Mouse (Mus musculus): ENCODE results near the gene Rnase4. TPM values are rescaled to one million over a fixed set of nuclear protein-coding genes. Genes with fewer than 3 reads are reported as not detected.

The Rnase4 gene
- polyA plus RNA-seq, 1 experiment = 130 TPM

GRCm38 (mm10) chr14:51054243-51055237 lies 36.3 kb upstream of the Rnase4 start:
- H3K27me3 ChIP-seq (ENCODE audit: control insufficient read depth, insufficient read depth, low read length) = no peaks in the 10 kb centered on the region
- TF ChIP-seq POLR2A (IDR thresholded peaks at IDR 0.05; ENCODE audit: low read depth, low read length) = no peak
- TF ChIP-seq CTCF (IDR thresholded peaks at IDR 0.05; ENCODE audit: extremely low read depth, insufficient read length, insufficient replicate concordance, low read depth, low read length) = no peak
- H3K4me3 ChIP-seq (ENCODE audit: low read depth, low read length) = no peak overlapping the region
- 85% methylated on average over 13 of the region's 13 CpGs for WGBS
- H3K27ac ChIP-seq (ENCODE audit: insufficient read depth, low read depth, low read length) = no peak overlapping the region
- H3K36me3 ChIP-seq (ENCODE audit: control insufficient read depth, insufficient read depth, low read length) = no peaks in the 10 kb centered on the region
- no peaks in the 10 kb centered on the region for H3K4me1 ChIP-seq (ENCODE audit: control insufficient read depth, insufficient read depth, insufficient read length, low read length)

- Histone ChIP-seq H3K4me3 (ENCODE audit: low read depth, low read length) (peak within 1 kb of the TSS; percentile 7; the same call in 1 of the 2 replicates), H3K27ac (ENCODE audit: insufficient read depth, low read depth, low read length) (no peak within 1 kb of the TSS), H3K27me3 (ENCODE audit: control insufficient read depth, insufficient read depth, low read length) (no peaks in the 10 kb centered on the region), H3K4me1 (ENCODE audit: control insufficient read depth, insufficient read depth, insufficient read length, low read length) (no peaks in the 10 kb centered on the region), H3K36me3 (ENCODE audit: control insufficient read depth, insufficient read depth, low read length) (no peaks in the 10 kb centered on the region)
- no peak for TF ChIP-seq POLR2A (IDR thresholded peaks at IDR 0.05; ENCODE audit: low read depth, low read length)
- no peak for TF ChIP-seq CTCF (IDR thresholded peaks at IDR 0.05; ENCODE audit: extremely low read depth, insufficient read length, insufficient replicate concordance, low read depth, low read length)
- WGBS = 10% methylated on average over 9 of the region's 9 CpGs
These were observed 33.5 kb upstream of the Rnase4 start, which contains the start of gene Rnase12 for GRCm38 (mm10) chr14:51057401-51057831. TSS of gene Rnase12 (minus strand) at chr14:51057661.

- H3K36me3 ChIP-seq (ENCODE audit: control insufficient read depth, insufficient read depth, low read length) = no peaks in the 10 kb centered on the region
- WGBS = 96% methylated on average over 5 of the region's 5 CpGs
- H3K27me3 ChIP-seq (ENCODE audit: control insufficient read depth, insufficient read depth, low read length) = no peaks in the 10 kb centered on the region
- no peak overlapping the region for H3K4me3 ChIP-seq (ENCODE audit: low read depth, low read length)
- H3K4me1 ChIP-seq (ENCODE audit: control insufficient read depth, insufficient read depth, insufficient read length, low read length) = peaks cover under 1% of the 10 kb centered on the region; the same call in 1 of the 2 replicates
- TF ChIP-seq CTCF (IDR thresholded peaks at IDR 0.05; ENCODE audit: extremely low read depth, insufficient read length, insufficient replicate concordance, low read depth, low read length) (no peak), POLR2A (IDR thresholded peaks at IDR 0.05; ENCODE audit: low read depth, low read length) (no peak)
- no peak overlapping the region for H3K27ac ChIP-seq (ENCODE audit: insufficient read depth, low read depth, low read length)
These were observed 30.1 kb upstream of the Rnase4 start for GRCm38 (mm10) chr14:51060761-51061160.

GRCm38 (mm10) chr14:51068956-51069355 lies 21.9 kb upstream of the Rnase4 start:
- Histone ChIP-seq H3K36me3 (ENCODE audit: control insufficient read depth, insufficient read depth, low read length) (no peaks in the 10 kb centered on the region), H3K4me3 (ENCODE audit: low read depth, low read length) (no peak overlapping the region), H3K27me3 (ENCODE audit: control insufficient read depth, insufficient read depth, low read length) (no peaks in the 10 kb centered on the region), H3K4me1 (ENCODE audit: control insufficient read depth, insufficient read depth, insufficient read length, low read length) (peaks cover 2% of the 10 kb centered on the region; the same call in 1 of the 2 replicates), H3K27ac (ENCODE audit: insufficient read depth, low read depth, low read length) (no peak overlapping the region)
- TF ChIP-seq POLR2A (IDR thresholded peaks at IDR 0.05; ENCODE audit: low read depth, low read length) = no peak
- no peak for TF ChIP-seq CTCF (IDR thresholded peaks at IDR 0.05; ENCODE audit: extremely low read depth, insufficient read length, insufficient replicate concordance, low read depth, low read length)
- 18% methylated on average over 5 of the region's 5 CpGs for WGBS

GRCm38 (mm10) chr14:51069617-51070016 lies 21.3 kb upstream of the Rnase4 start:
- Histone ChIP-seq H3K4me3 (ENCODE audit: low read depth, low read length) (no peak overlapping the region), H3K36me3 (ENCODE audit: control insufficient read depth, insufficient read depth, low read length) (no peaks in the 10 kb centered on the region), H3K27ac (ENCODE audit: insufficient read depth, low read depth, low read length) (no peak overlapping the region), H3K27me3 (ENCODE audit: control insufficient read depth, insufficient read depth, low read length) (no peaks in the 10 kb centered on the region), H3K4me1 (ENCODE audit: control insufficient read depth, insufficient read depth, insufficient read length, low read length) (peaks cover 2% of the 10 kb centered on the region; the same call in 1 of the 2 replicates)
- WGBS = 87% methylated on average over 2 of the region's 2 CpGs
- TF ChIP-seq CTCF (IDR thresholded peaks at IDR 0.05; ENCODE audit: extremely low read depth, insufficient read length, insufficient replicate concordance, low read depth, low read length) (peak; percentile 36; the same call in 1 of the 2 replicates), POLR2A (IDR thresholded peaks at IDR 0.05; ENCODE audit: low read depth, low read length) (no peak)

- WGBS = 93% methylated on average over 3 of the region's 3 CpGs
These were observed 16.5 kb upstream of the Rnase4 start, which contains the start of gene Olfr750 for GRCm38 (mm10) chr14:51074335-51074734. TSS of gene Olfr750 (minus strand) at chr14:51074435.

GRCm38 (mm10) chr14:51079180-51079579 lies 11.7 kb upstream of the Rnase4 start:
- TF ChIP-seq POLR2A (IDR thresholded peaks at IDR 0.05; ENCODE audit: low read depth, low read length) (no peak), CTCF (IDR thresholded peaks at IDR 0.05; ENCODE audit: extremely low read depth, insufficient read length, insufficient replicate concordance, low read depth, low read length) (no peak)
- 98% methylated on average over 1 of the region's 1 CpGs for WGBS
- H3K4me3 ChIP-seq (ENCODE audit: low read depth, low read length) = no peak overlapping the region
- peaks cover 3% of the 10 kb centered on the region; the same call in 1 of the 2 replicates for H3K4me1 ChIP-seq (ENCODE audit: control insufficient read depth, insufficient read depth, insufficient read length, low read length)
- no peaks in the 10 kb centered on the region for H3K27me3 ChIP-seq (ENCODE audit: control insufficient read depth, insufficient read depth, low read length)
- H3K36me3 ChIP-seq (ENCODE audit: control insufficient read depth, insufficient read depth, low read length) = no peaks in the 10 kb centered on the region
- no peak overlapping the region for H3K27ac ChIP-seq (ENCODE audit: insufficient read depth, low read depth, low read length)

More at GRCm38 (mm10) chr14:51074335-51074734, 16.5 kb upstream of the Rnase4 start, which contains the start of gene Olfr750:
- Histone ChIP-seq H3K4me1 (ENCODE audit: control insufficient read depth, insufficient read depth, insufficient read length, low read length) (no peaks in the 10 kb centered on the region), H3K4me3 (ENCODE audit: low read depth, low read length) (no peak within 1 kb of the TSS), H3K27ac (ENCODE audit: insufficient read depth, low read depth, low read length) (no peak within 1 kb of the TSS), H3K27me3 (ENCODE audit: control insufficient read depth, insufficient read depth, low read length) (no peaks in the 10 kb centered on the region), H3K36me3 (ENCODE audit: control insufficient read depth, insufficient read depth, low read length) (no peaks in the 10 kb centered on the region)
- TF ChIP-seq CTCF (IDR thresholded peaks at IDR 0.05; ENCODE audit: extremely low read depth, insufficient read length, insufficient replicate concordance, low read depth, low read length) = no peak
- TF ChIP-seq POLR2A (IDR thresholded peaks at IDR 0.05; ENCODE audit: low read depth, low read length) = no peak

Measured in small intestine, adult 2 months (tissue).